Mouse (Mus musculus) testis, adult 2 months (tissue): ENCODE results near the gene Gm20388. TPM values are rescaled to one million over a fixed set of nuclear protein-coding genes. Genes with fewer than 3 reads are reported as not detected.

Experiments
- H3K27ac ChIP-seq: fragments of 200-500 bp; 2 replicates; pipeline ENCODE4 v1.5.1; 2012; ENCODE audit warnings: low read depth, low read length; ENCODE audit not compliant: control insufficient read depth, insufficient read depth
- H3K27me3 ChIP-seq: fragments of 200-500 bp; 2 replicates; pipeline ENCODE4 v1.6.1; 2012; ENCODE audit warnings: mild to moderate bottlenecking, low read length, moderate library complexity; ENCODE audit not compliant: control insufficient read depth, insufficient read depth
- H3K36me3 ChIP-seq: fragments of 200-500 bp; 2 replicates; pipeline ENCODE4 v1.6.1; 2012; ENCODE audit warnings: mild to moderate bottlenecking, low read length; ENCODE audit not compliant: control insufficient read depth, insufficient read depth
- H3K4me1 ChIP-seq: fragments of 200-500 bp; 2 replicates; pipeline ENCODE4 v1.6.1; 2012; ENCODE audit warnings: low read length; ENCODE audit not compliant: control insufficient read depth, insufficient read depth
- H3K4me3 ChIP-seq: fragments of 200-500 bp; 2 replicates; pipeline ENCODE4 v1.5.1; 2012; ENCODE audit warnings: low read depth, mild to moderate bottlenecking, low read length, moderate library complexity, mixed read lengths; ENCODE audit not compliant: control insufficient read depth
- CTCF ChIP-seq: fragments of 200-500 bp; IDR thresholded peaks from 2 replicates; pipeline ENCODE4 v1.5.1; 2012; ENCODE audit warnings: low read depth, mild to moderate bottlenecking, inconsistent platforms, low read length, moderate library complexity; ENCODE audit not compliant: control insufficient read depth, insufficient read depth, insufficient replicate concordance
- POLR2A ChIP-seq: fragments of 200-500 bp; IDR thresholded peaks from 2 replicates; pipeline ENCODE4 v1.6.1; 2012; ENCODE audit warnings: low read depth, mild to moderate bottlenecking, inconsistent platforms, low read length, moderate library complexity; ENCODE audit not compliant: control insufficient read depth
- polyA plus RNA-seq: library from polyadenylated mRNA; depleted of rRNA; stranded (reverse); fragments of >200 nt; gene quantifications from 2 replicates; pipeline ENCODE4 v1.2.3, GENCODE M21; 2012

Gene Gm20388
- polyA plus RNA-seq, 1 experiment, result 5.6 TPM

DNA sequence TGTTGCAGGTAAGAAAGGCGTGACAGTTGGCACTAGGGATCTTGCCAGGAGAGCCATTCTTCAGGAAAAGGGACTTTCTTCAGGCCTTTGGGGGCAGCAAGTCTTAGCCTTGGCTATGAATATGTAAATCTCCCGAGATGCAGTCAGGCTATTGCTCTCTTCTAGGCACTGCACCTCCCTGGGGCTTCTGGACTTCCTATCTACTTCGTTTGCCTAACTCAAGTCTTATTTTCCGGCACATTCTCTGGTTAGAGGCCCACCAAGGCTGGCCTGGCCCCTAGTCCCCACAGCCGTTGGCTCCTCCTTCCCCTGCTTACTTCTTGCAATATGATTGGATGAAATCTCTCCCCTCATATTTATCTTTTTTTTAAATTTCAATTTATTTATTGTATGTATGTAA lies 4178.4 kb downstream of the Gm20388 start:
- no peak overlapping the region for H3K27ac ChIP-seq
- no peaks in the 10 kb centered on the region for H3K4me1 ChIP-seq
- H3K27me3 ChIP-seq, result no peaks in the 10 kb centered on the region
- no peak overlapping the region for H3K4me3 ChIP-seq
- TF ChIP-seq POLR2A (no peak), CTCF (no peak)
- no peaks in the 10 kb centered on the region for H3K36me3 ChIP-seq

- H3K4me3 ChIP-seq, result no peak overlapping the region
- H3K36me3 ChIP-seq, result no peaks in the 10 kb centered on the region
- H3K4me1 ChIP-seq, result no peaks in the 10 kb centered on the region
- TF ChIP-seq CTCF (no peak), POLR2A (no peak)
- H3K27ac ChIP-seq, result no peak overlapping the region
- H3K27me3 ChIP-seq, result no peaks in the 10 kb centered on the region
These were observed 4179.8 kb downstream of the Gm20388 start for GRCm38 (mm10) chr8:124090473-124090872.

DNA sequence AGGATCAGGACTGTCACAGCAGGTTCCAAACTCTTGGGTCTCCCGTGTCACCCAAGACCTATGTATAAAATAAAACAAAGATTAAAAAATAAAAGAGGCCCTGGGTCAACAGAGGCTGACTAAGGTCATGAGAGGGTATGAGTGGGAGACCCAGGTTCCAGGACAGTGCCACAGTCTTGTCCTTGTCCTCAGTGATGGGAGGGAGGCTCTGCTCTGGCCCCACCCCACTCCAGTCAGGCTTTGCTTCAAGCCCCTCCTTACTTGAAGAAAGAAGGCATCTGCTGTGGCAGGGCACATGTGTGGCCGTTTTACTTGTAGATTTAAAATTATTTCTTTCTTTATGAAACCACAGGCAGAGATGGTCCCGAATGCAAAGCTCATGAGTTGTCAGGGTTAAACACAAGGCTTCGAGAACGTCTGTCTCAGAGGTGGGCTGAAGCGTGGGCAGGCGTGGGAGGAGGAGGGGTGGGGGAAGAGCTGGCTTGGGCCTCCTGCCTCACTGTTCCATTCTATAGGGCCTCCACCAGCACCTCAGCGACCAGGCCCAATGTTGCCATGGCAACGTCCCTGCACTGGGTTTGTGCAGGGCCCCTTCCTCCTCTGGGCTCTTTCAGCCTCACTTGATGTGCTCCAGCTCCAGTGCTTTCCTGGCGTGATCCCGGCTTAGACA lies 4188.4 kb downstream of the Gm20388 start:
- no peak overlapping the region for H3K27ac ChIP-seq
- no peaks in the 10 kb centered on the region for H3K27me3 ChIP-seq
- H3K36me3 ChIP-seq, result no peaks in the 10 kb centered on the region
- H3K4me1 ChIP-seq, result peaks cover 2% of the 10 kb centered on the region; the same call in 1 of the 2 replicates
- TF ChIP-seq CTCF, result no peak
- no peak for TF ChIP-seq POLR2A
- H3K4me3 ChIP-seq, result no peak overlapping the region

DNA sequence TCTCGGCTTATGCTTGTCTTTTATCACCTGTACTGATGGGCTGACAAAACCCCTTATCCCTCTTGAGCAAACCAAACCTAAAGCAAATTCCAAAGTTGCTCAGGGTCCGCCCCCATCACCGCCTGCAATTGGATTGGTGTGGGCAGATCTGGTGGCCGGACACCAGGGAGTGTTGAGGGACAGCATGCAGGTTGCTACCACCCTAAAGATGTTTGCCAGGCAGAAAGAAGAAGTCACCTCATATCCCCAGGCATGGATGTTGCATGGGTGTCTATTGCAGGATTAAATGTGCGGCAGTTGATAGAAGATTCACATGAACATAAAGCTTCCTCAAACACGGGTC lies 4189.0 kb downstream of the Gm20388 start:
- Histone ChIP-seq H3K4me3 (no peak overlapping the region), H3K36me3 (no peaks in the 10 kb centered on the region), H3K4me1 (peaks cover 2% of the 10 kb centered on the region; the same call in 1 of the 2 replicates), H3K27ac (no peak overlapping the region), H3K27me3 (no peaks in the 10 kb centered on the region)
- no peak for TF ChIP-seq POLR2A
- TF ChIP-seq CTCF, result no peak

GRCm38 (mm10) chr8:124105869-124106268 lies 4195.2 kb downstream of the Gm20388 start:
- Histone ChIP-seq H3K4me1 (no peaks in the 10 kb centered on the region), H3K36me3 (no peaks in the 10 kb centered on the region), H3K4me3 (no peak overlapping the region), H3K27me3 (no peaks in the 10 kb centered on the region), H3K27ac (no peak overlapping the region)
- no peak for TF ChIP-seq CTCF
- TF ChIP-seq POLR2A, result no peak

DNA sequence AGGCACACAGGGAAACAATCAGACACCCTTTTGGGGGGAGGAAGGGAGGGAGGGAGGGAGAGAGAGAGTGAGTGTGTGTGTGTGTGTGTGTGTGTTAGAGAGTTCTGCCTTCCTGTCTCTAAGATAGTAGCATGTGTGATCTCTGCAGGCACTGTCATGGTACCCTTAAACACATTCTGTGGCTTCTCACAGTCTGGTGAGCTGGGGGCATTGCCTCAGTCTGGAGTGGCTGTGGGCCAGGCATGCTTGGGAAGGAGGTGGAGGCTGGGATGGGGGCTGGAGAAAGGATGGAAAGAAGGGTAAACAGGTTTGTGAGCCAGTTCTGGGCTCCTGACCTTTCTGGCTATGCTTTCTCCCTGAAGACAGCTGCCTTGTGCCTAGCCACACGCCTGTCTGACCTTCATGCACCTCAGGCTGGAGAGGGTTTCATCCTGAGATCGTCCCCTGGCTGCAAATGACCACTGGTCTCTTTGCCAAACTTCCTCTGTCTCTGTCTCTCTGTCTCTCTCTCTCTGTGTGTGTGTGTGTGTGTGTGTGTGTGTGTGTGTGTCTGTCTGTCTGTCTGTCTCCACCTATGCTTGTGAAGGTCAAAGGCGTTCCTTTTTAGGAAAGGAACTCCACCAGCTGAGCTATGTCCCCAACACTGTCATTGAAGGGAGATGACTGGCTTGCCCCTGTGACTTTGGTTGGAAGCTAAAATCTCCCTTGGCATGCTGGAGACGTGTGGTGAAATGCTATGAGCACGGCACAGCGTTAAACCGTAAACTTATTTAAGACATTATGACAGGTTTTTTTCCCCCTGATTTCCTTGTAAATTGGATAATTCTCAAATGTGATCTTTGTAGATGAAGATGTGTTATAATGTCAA lies 4195.9 kb downstream of the Gm20388 start:
- TF ChIP-seq POLR2A, result no peak
- no peak for TF ChIP-seq CTCF
- Histone ChIP-seq H3K36me3 (no peaks in the 10 kb centered on the region), H3K4me3 (no peak overlapping the region), H3K27ac (no peak overlapping the region), H3K4me1 (no peaks in the 10 kb centered on the region), H3K27me3 (no peaks in the 10 kb centered on the region)

DNA sequence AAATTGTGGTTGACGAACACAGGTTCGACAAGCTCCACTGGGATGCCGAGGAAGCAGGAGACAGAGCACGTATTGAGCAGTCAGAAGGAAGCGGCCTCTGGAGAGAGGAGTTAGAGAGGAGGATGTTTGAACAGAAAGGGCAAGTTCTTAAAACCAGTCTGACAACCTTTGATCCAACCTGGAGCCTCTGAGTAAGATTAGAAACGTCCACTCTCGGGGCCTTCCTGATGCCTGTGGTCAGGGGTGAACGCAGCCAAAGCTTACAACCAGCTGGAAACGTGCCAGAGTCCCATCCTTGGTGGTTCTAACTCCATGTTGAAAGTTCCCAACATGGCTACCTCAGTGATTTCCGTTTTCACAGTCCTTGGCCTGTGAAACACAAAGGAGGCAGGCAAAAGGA lies 4202.5 kb downstream of the Gm20388 start:
- no peak for TF ChIP-seq POLR2A
- no peak for TF ChIP-seq CTCF

DNA sequence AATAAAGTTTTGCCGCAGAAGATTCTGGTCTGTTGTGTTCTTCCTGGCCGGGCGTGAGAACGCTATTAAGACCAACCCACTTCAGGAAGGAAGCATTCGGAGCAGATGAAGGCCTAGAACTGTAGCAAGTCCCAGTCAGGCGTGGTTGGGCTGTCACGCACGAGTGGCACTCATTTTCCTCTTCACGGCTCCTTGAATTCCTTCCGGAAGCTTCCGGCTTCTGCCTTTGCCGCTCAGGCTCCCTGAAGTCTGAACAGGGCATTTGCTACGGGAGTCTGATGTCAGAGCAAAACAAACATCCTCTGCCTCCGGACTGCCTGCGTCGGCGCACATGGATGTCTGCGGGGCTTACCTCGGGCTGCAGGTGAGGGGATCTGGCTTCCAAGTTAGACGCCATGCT lies 4214.6 kb downstream of the Gm20388 start:
- no peaks in the 10 kb centered on the region for H3K27me3 ChIP-seq
- no peak overlapping the region for H3K27ac ChIP-seq
- no peaks in the 10 kb centered on the region for H3K36me3 ChIP-seq
- TF ChIP-seq POLR2A (no peak), CTCF (no peak)
- H3K4me1 ChIP-seq, result no peaks in the 10 kb centered on the region
- no peak overlapping the region for H3K4me3 ChIP-seq

More for the DNA sequence above, 4202.5 kb downstream of the Gm20388 start:
- Histone ChIP-seq H3K4me3 (no peak overlapping the region), H3K27me3 (no peaks in the 10 kb centered on the region), H3K36me3 (no peaks in the 10 kb centered on the region), H3K27ac (no peak overlapping the region), H3K4me1 (no peaks in the 10 kb centered on the region)
